Mouse (Mus musculus) ovary, postnatal 14 days (tissue): ENCODE measurements around the gene Maff.

Source experiments
- DNase-seq: peaks from one replicate; pipeline ENCODE4 v3.0.0; 2022; ENCODE audit warnings: low spot score

Maff gene

GRCm38 (mm10) chr15:79346051-79346793 is at the start of gene Maff:
Gene Maff (plus strand): TSS chr15:79346621.
- no peak for DNase-seq

- DNase-seq = no peak
Measured at GRCm38 (mm10) chr15:79298553-79298952, 47.9 kb upstream of the Maff start.

- no peak for DNase-seq
Measured at GRCm38 (mm10) chr15:79299563-79300155, 46.8 kb upstream of the Maff start.

GRCm38 (mm10) chr15:79303725-79304124 is 42.7 kb upstream of the Maff start:
- no peak for DNase-seq

GRCm38 (mm10) chr15:79304832-79305231 is 41.6 kb upstream of the Maff start:
- DNase-seq = no peak

- DNase-seq = no peak
Measured at GRCm38 (mm10) chr15:79306043-79306637, 40.3 kb upstream of the Maff start.

GRCm38 (mm10) chr15:79307861-79308260 is 38.6 kb upstream of the Maff start:
- no peak for DNase-seq

- no peak for DNase-seq
Measured at GRCm38 (mm10) chr15:79313848-79314369, 32.5 kb upstream of the Maff start.

- DNase-seq = no peak
Measured at GRCm38 (mm10) chr15:79321733-79322190, 24.7 kb upstream of the Maff start.

- no peak for DNase-seq
Measured at GRCm38 (mm10) chr15:79322281-79322990, 24.0 kb upstream of the Maff start.

GRCm38 (mm10) chr15:79322991-79323790 is 23.2 kb upstream of the Maff start:
- DNase-seq = peak; percentile 38

- DNase-seq = no peak
Measured at GRCm38 (mm10) chr15:79323791-79324155, 22.6 kb upstream of the Maff start.

GRCm38 (mm10) chr15:79324373-79324772 is 22.0 kb upstream of the Maff start:
- no peak for DNase-seq

GRCm38 (mm10) chr15:79325742-79326141 is 20.7 kb upstream of the Maff start:
- no peak for DNase-seq

GRCm38 (mm10) chr15:79326264-79326663 is 20.2 kb upstream of the Maff start:
- no peak for DNase-seq

GRCm38 (mm10) chr15:79326971-79327961 is 19.2 kb upstream of the Maff start:
- peak; percentile 34 for DNase-seq

- peak; percentile 96 for DNase-seq
Measured at GRCm38 (mm10) chr15:79328058-79328938, 18.1 kb upstream of the Maff start, which contains the start of gene Pla2g6. Gene Pla2g6 (minus strand): TSS chr15:79328390.

GRCm38 (mm10) chr15:79328939-79329275 is 17.5 kb upstream of the Maff start:
- DNase-seq = no peak

GRCm38 (mm10) chr15:79329346-79329978 is 17.0 kb upstream of the Maff start:
- no peak for DNase-seq
